Mouse (Mus musculus) neutrophil, adult 83 days (primary cell): ENCODE data around the gene Vmn1r224. TPM values are rescaled to one million over a fixed set of nuclear protein-coding genes. Genes with fewer than 3 reads are reported as not detected.

Source experiments
- total RNA-seq, 2 experiments: library from RNA; stranded (reverse); gene quantifications; one replicate each; pipeline ENCODE4 v1.2.4; 2023

The Vmn1r224 gene
- not detected for total RNA-seq

GRCm38 (mm10) chr17:20413846-20414245, at the start of gene Vmn1r224:
Gene Vmn1r224 (plus strand): TSS chr17:20414146.

Other genes starting within 250 kb of the Vmn1r224 start
- gene Fpr-rs6, start 231.0 kb upstream of the Vmn1r224 start, total RNA-seq = not detected
- gene Vmn2r105, start 179.1 kb upstream of the Vmn1r224 start, total RNA-seq = not detected
- not detected for gene Vmn2r106, start 128.6 kb upstream of the Vmn1r224 start, total RNA-seq
- not detected for gene Vmn2r107, start 68.9 kb upstream of the Vmn1r224 start, total RNA-seq
- gene Vmn2r108, start 67.2 kb downstream of the Vmn1r224 start, total RNA-seq = not detected
- gene Vmn1r225, start 84.0 kb downstream of the Vmn1r224 start, total RNA-seq = not detected
- gene Vmn2r109, start 150.6 kb downstream of the Vmn1r224 start, total RNA-seq = not detected
- not detected for gene Vmn2r110, start 182.3 kb downstream of the Vmn1r224 start, total RNA-seq
- gene Fpr-rs3, start 210.7 kb downstream of the Vmn1r224 start, total RNA-seq = not detected